Mouse (Mus musculus) embryo, embryonic 11 days (tissue): Measurements from ENCODE around the gene Tspo2.

Experiments used
- DNase-seq: peaks from one replicate; pipeline ENCODE4 v3.0.0-alpha.2; 2015

The Tspo2 gene

GRCm38 (mm10) chr17:48447675-48448074 is 3.6 kb downstream of the Tspo2 start:
- DNase-seq: no peak

- no peak for DNase-seq
Observed at GRCm38 (mm10) chr17:48443542-48444145, 7.7 kb downstream of the Tspo2 start.

GRCm38 (mm10) chr17:48442745-48443457 is 8.4 kb downstream of the Tspo2 start:
- peak; percentile 41 for DNase-seq

GRCm38 (mm10) chr17:48437421-48437911 is 13.9 kb downstream of the Tspo2 start:
- peak; percentile 61 for DNase-seq

- DNase-seq: no peak
Observed at GRCm38 (mm10) chr17:48436487-48436886, 14.8 kb downstream of the Tspo2 start.

GRCm38 (mm10) chr17:48434479-48434878 is 16.8 kb downstream of the Tspo2 start:
- DNase-seq: no peak

- no peak for DNase-seq
Observed at GRCm38 (mm10) chr17:48433689-48434330, 17.5 kb downstream of the Tspo2 start.

GRCm38 (mm10) chr17:48433006-48433655 is 18.2 kb downstream of the Tspo2 start:
- DNase-seq: no peak

GRCm38 (mm10) chr17:48432158-48432980 is 19.0 kb downstream of the Tspo2 start, which contains the start of gene Apobec2:
Gene Apobec2, minus strand, starts transcription at chr17:48432930.
- no peak for DNase-seq

GRCm38 (mm10) chr17:48431054-48431453 is 20.3 kb downstream of the Tspo2 start:
- DNase-seq: no peak

GRCm38 (mm10) chr17:48430394-48430793 is 20.9 kb downstream of the Tspo2 start:
- DNase-seq: no peak

GRCm38 (mm10) chr17:48427852-48428530 is 23.3 kb downstream of the Tspo2 start:
- DNase-seq: no peak

- no peak for DNase-seq
Observed at GRCm38 (mm10) chr17:48426991-48427750, 24.2 kb downstream of the Tspo2 start.

GRCm38 (mm10) chr17:48425823-48426612 is 25.3 kb downstream of the Tspo2 start:
- DNase-seq: no peak

GRCm38 (mm10) chr17:48424237-48424636 is 27.1 kb downstream of the Tspo2 start:
- no peak for DNase-seq

GRCm38 (mm10) chr17:48419571-48419970 is 31.8 kb downstream of the Tspo2 start:
- no peak for DNase-seq

- DNase-seq: no peak
Observed at GRCm38 (mm10) chr17:48418781-48419180, 32.5 kb downstream of the Tspo2 start.

- DNase-seq: no peak
Observed at GRCm38 (mm10) chr17:48418174-48418573, 33.1 kb downstream of the Tspo2 start.

- DNase-seq: no peak
Observed at GRCm38 (mm10) chr17:48417521-48417920, 33.8 kb downstream of the Tspo2 start.
